Mouse (Mus musculus): ENCODE measurements around the gene Pde6c. TPM values are rescaled to one million over a fixed set of nuclear protein-coding genes. Genes with fewer than 3 reads are reported as not detected.
A peak's percentile ranks its signal among the peaks of the same experiment; 100 is the strongest.

The Pde6c gene
- not detected in 2 replicates for polyA plus RNA-seq (2016; fragmentation: Nextera tagmentation; extraction: Ambion mirVana)

DNA sequence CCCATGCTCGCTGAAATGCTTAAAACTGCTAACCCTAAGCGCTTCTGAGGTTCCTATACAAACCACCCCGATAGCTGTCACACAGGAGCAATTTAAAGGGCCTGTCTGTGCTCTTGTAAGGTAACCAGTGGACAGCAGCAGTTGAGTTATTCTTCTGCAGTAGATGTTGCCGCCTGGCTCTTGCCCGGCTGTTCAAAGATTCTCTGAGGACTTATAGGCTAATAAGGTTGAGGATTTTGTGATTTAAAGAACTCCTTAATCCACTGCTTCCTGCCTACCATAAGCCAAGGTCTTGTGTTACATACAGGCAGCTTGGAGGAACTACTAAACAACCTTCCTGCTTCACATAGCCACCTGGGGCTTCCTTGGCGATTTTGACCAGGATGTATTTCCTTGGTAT, at the start of gene Pde6c:
TSS of gene Pde6c (plus strand) at position 301 of the 400 bp plus-strand sequence.
- no peaks in the 10 kb centered on the region for H3K9me3 ChIP-seq
- no peak within 1 kb of the TSS for H3K4me2 ChIP-seq (replicated peaks)
- no peaks in the 10 kb centered on the region for H3K27me3 ChIP-seq (replicated peaks)
- H3K36me3 ChIP-seq, result no peaks in the 10 kb centered on the region
- no peak within 1 kb of the TSS for H3K27ac ChIP-seq
- H3K4me3 ChIP-seq, result no peak within 1 kb of the TSS
- WGBS, result 88% methylated on average over 6 of the region's 6 CpGs
- no peaks in the 10 kb centered on the region for H3K4me1 ChIP-seq
- no peak for ATAC-seq (ENCODE audit: low FRiP score, low read depth)
- no peak within 1 kb of the TSS for H3K9ac ChIP-seq

DNA sequence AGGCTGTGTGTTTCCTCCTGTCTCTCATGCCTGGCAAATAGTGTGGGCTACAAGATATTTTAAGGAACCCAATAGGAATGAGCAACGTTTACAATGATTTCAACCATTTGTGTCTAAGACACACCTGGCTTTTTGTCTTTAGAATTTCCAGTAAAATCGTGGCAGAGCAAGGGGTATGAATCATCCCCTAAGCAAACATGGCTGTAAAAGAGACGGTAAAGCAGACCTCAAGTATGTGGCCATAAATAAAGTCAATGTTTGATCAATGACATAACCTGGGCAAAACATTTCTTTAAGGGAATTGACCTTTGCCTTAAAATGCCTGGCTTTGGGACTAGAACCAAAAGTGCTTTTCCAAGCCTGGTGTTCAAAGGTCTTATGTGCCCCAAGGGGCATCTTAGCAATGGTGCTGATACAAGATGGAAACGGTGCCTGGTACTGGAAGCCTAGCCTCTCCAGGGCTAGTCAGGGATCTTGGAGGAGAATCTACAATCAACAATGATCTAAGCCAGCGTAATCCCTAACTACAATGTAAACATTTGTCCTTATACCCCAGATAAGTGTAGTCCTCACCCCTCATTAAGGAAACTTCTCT, 49.6 kb upstream of the Pde6c start:
- no peak overlapping the region for H3K9ac ChIP-seq
- no peaks in the 10 kb centered on the region for H3K4me1 ChIP-seq
- no peaks in the 10 kb centered on the region for H3K36me3 ChIP-seq
- ATAC-seq (ENCODE audit: low FRiP score, low read depth), result no peak
- H3K4me2 ChIP-seq (replicated peaks), result no peak overlapping the region
- H3K4me3 ChIP-seq, result no peak overlapping the region
- WGBS, result 69% methylated on average over 5 of the region's 5 CpGs
- H3K27ac ChIP-seq, result no peak overlapping the region
- H3K27me3 ChIP-seq (replicated peaks), result no peaks in the 10 kb centered on the region
- H3K9me3 ChIP-seq, result no peaks in the 10 kb centered on the region

DNA sequence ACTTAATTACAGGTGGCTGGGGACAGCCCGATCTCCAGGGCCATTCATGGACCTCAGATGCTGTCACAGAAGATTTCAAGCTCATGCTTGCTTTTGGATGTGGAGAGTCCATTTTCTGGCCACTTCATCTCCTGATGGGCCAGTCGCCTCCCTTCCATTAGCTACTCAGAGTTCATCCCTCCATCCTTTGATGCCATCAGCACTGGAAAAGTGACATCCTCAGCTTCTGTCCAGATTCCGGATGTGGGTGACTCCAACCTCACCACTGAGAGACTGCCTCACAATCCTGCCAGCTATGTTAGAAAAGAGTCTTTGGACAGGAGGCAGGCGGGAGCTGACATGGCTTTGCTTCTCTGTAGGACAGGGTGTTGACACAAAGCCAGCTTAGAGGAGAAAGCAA, 46.7 kb upstream of the Pde6c start:
- Histone ChIP-seq H3K4me1 (no peaks in the 10 kb centered on the region), H3K9ac (no peak overlapping the region), H3K4me2 (replicated peaks) (no peak overlapping the region), H3K27me3 (replicated peaks) (no peaks in the 10 kb centered on the region), H3K27ac (no peak overlapping the region), H3K9me3 (no peaks in the 10 kb centered on the region), H3K4me3 (no peak overlapping the region), H3K36me3 (no peaks in the 10 kb centered on the region)
- no peak for ATAC-seq (ENCODE audit: low FRiP score, low read depth)
- WGBS, result 92% methylated on average over 4 of the region's 4 CpGs

DNA sequence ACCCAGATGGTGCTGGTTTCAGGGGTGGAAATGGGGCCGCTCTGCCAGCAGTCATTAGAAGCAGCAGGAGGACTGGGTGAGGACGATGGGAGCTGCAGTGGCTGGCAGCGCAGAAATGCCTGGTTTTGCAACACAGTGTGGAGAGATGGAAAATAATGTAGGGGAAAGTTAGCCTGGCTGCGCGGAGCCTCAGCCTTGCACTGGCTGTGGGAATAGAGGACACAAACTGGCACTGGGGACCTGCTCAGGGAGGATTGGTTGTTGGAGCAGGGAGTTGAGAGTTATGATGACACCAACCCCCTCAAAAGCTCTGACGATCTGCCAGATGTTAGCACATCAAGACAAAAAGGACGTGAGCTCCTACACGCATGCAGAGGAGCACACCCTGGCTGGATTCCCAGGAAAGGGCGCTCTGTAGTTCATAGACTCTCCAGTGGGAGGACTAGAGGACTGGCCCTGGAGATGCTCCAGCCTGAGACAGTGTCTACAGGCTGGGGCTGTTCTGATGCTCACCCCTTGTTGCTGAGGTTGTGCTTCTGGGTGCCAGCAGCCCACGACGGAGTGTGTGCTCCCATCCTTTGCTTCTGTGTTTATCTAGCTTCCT, 45.5 kb upstream of the Pde6c start:
- H3K27me3 ChIP-seq (replicated peaks), result no peaks in the 10 kb centered on the region
- H3K4me2 ChIP-seq (replicated peaks), result no peak overlapping the region
- ATAC-seq (ENCODE audit: low FRiP score, low read depth), result peak; percentile 25; the same call in 1 of the 2 replicates
- no peaks in the 10 kb centered on the region for H3K9me3 ChIP-seq
- H3K27ac ChIP-seq, result no peak overlapping the region
- no peaks in the 10 kb centered on the region for H3K4me1 ChIP-seq
- WGBS, result 61% methylated on average over 11 of the region's 11 CpGs
- no peak overlapping the region for H3K9ac ChIP-seq
- H3K4me3 ChIP-seq, result no peak overlapping the region
- no peaks in the 10 kb centered on the region for H3K36me3 ChIP-seq

DNA sequence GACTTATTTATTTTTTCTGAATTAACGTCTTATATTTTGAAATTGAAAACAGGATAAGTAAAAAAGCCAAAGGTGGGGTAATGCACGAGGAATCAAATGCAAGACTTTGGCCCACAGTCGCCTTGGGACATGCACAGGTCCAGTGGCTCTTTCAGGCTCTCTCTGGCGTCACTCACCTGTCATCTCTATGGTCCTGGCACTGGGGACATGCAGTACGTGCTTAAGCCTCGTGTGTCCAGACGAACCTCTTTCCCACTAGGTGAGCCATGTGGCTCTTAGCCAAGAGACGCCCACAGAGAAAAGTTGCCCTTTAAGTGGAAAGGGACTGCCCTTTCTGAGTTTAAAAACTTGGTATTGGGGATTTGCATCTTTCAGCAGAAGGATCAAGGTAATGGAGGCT, 43.2 kb upstream of the Pde6c start:
- Histone ChIP-seq H3K4me2 (replicated peaks) (no peak overlapping the region), H3K4me1 (no peaks in the 10 kb centered on the region), H3K9me3 (no peaks in the 10 kb centered on the region), H3K27me3 (replicated peaks) (no peaks in the 10 kb centered on the region), H3K27ac (no peak overlapping the region), H3K9ac (no peak overlapping the region), H3K4me3 (no peak overlapping the region), H3K36me3 (no peaks in the 10 kb centered on the region)
- ATAC-seq (ENCODE audit: low FRiP score, low read depth), result no peak
- WGBS, result 85% methylated on average over 8 of the region's 8 CpGs

DNA sequence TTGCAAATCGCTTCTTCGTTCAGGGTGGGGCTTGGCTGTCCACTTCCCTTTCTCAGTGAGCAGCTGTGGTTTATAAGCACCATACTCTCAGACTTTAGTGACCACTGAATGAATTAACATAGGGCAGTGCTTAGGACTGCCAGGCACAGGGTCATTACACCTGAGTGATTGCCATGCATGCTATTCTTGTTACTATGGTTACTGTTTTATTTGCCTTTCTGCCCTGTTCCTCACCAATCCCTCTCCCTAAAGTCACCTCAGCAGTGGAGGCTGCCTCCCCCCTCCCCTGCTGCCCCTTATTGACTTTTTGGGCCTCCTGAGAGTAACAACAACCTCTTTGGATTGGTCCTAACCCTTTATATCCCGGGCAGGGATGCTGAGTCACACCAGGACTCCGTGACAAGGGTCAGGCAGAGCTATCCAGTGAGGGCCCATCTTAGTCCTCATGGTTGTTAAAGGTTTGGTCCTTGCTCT, 41.0 kb upstream of the Pde6c start:
- H3K27me3 ChIP-seq (replicated peaks), result peaks cover 11% of the 10 kb centered on the region
- H3K9ac ChIP-seq, result no peak overlapping the region
- no peaks in the 10 kb centered on the region for H3K9me3 ChIP-seq
- no peak for ATAC-seq (ENCODE audit: low FRiP score, low read depth)
- no peak overlapping the region for H3K4me2 ChIP-seq (replicated peaks)
- no peaks in the 10 kb centered on the region for H3K4me1 ChIP-seq
- H3K4me3 ChIP-seq, result no peak overlapping the region
- WGBS, result 21% methylated on average over 4 of the region's 4 CpGs
- no peak overlapping the region for H3K27ac ChIP-seq
- no peaks in the 10 kb centered on the region for H3K36me3 ChIP-seq

DNA sequence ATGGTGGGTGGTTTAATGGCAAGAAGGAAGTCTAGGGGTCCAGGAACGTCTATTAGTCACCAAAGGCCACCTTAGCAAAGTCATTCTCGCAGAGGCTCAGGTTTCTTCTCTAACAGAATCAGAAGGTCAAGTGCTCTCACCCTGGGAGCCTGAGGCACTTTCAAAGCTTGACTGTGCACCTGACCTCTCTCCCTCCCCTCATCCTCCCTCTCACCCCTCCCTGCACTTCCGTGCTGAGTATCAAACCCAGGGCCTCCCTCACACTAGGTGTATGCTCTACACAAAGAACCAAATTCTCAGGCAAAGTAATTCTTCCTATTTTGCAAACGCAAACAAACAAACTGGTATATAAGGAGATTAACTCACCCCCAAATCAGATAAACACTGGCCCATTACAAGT, 36.4 kb upstream of the Pde6c start:
- Histone ChIP-seq H3K4me2 (replicated peaks) (peak overlapping the region; percentile 60; the same call in 1 of the 2 replicates), H3K27ac (no peak overlapping the region), H3K9me3 (no peaks in the 10 kb centered on the region), H3K4me1 (peaks cover 9% of the 10 kb centered on the region), H3K9ac (no peak overlapping the region), H3K4me3 (no peak overlapping the region), H3K27me3 (replicated peaks) (peaks cover 37% of the 10 kb centered on the region), H3K36me3 (no peaks in the 10 kb centered on the region)
- 19% methylated on average over 4 of the region's 4 CpGs for WGBS
- ATAC-seq (ENCODE audit: low FRiP score, low read depth), result no peak

DNA sequence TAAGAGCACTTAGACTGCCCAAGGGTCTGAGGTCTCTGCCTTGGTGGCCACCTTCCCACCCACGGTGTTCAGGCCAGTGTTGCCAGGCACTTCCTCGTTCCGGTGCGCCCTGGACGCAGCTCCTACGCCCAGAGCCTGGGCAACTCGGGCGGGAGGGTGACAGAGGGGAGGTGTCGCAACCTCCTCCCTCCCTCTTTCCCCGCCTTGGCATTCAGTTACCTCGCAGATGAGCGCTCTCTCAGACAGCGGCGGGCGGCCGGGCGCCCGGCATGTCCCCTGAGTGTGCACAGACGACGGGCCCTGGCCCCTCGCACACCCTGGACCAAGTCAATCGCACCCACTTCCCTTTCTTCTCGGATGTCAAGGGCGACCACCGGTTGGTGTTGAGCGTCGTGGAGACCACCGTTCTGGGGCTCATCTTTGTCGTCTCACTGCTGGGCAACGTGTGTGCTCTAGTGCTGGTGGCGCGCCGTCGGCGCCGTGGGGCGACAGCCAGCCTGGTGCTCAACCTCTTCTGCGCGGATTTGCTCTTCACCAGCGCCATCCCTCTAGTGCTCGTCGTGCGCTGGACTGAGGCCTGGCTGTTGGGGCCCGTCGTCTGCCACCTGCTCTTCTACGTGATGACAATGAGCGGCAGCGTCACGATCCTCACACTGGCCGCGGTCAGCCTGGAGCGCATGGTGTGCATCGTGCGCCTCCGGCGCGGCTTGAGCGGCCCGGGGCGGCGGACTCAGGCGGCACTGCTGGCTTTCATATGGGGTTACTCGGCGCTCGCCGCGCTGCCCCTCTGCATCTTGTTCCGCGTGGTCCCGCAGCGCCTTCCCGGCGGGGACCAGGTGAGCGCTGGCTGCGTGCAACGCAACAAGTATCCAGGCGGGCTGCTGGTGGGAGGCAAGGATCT, 35.5 kb upstream of the Pde6c start, which contains the start of gene Ffar4:
TSS of gene Ffar4 (plus strand) at position 214 of the 901 bp plus-strand sequence.
- H3K4me2 ChIP-seq (replicated peaks), result peak within 1 kb of the TSS; percentile 60
- H3K9ac ChIP-seq, result no peak within 1 kb of the TSS
- no peaks in the 10 kb centered on the region for H3K36me3 ChIP-seq
- no peak within 1 kb of the TSS for H3K27ac ChIP-seq
- H3K27me3 ChIP-seq (replicated peaks), result peaks cover 37% of the 10 kb centered on the region
- peaks cover 9% of the 10 kb centered on the region for H3K4me1 ChIP-seq
- H3K9me3 ChIP-seq, result no peaks in the 10 kb centered on the region
- ATAC-seq (ENCODE audit: low FRiP score, low read depth), result peak; percentile 44
- H3K4me3 ChIP-seq, result peak within 1 kb of the TSS; percentile 23
- 1% methylated on average over 77 of the region's 77 CpGs for WGBS

DNA sequence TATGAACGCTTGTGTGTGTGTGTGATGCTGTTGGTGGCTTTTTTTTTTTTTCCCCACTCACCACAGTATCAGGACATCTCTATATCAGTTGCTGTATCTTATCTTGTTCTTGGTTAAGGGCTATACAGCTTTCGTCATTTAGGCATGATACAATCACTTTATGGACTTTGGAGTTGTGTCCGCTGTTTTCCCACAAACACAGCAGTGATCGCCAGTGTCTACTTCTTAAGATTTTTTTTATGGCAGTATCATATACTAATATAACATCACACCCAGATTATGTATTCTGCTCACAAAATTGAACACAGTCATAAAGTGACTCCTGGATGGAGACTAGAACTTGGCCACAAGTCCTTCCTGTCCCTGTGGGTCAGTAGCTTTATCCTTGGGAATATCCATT, 24.7 kb upstream of the Pde6c start:
- no peaks in the 10 kb centered on the region for H3K36me3 ChIP-seq
- H3K27me3 ChIP-seq (replicated peaks), result 0 out of 2 replicates have a peak, but pooled peaks cover 2% of the 10 kb centered on the region
- no peak overlapping the region for H3K4me3 ChIP-seq
- WGBS, result 89% methylated on average over 4 of the region's 4 CpGs
- H3K9ac ChIP-seq, result no peak overlapping the region
- no peaks in the 10 kb centered on the region for H3K4me1 ChIP-seq
- H3K9me3 ChIP-seq, result no peaks in the 10 kb centered on the region
- ATAC-seq (ENCODE audit: low FRiP score, low read depth), result no peak
- H3K27ac ChIP-seq, result no peak overlapping the region
- no peak overlapping the region for H3K4me2 ChIP-seq (replicated peaks)

DNA sequence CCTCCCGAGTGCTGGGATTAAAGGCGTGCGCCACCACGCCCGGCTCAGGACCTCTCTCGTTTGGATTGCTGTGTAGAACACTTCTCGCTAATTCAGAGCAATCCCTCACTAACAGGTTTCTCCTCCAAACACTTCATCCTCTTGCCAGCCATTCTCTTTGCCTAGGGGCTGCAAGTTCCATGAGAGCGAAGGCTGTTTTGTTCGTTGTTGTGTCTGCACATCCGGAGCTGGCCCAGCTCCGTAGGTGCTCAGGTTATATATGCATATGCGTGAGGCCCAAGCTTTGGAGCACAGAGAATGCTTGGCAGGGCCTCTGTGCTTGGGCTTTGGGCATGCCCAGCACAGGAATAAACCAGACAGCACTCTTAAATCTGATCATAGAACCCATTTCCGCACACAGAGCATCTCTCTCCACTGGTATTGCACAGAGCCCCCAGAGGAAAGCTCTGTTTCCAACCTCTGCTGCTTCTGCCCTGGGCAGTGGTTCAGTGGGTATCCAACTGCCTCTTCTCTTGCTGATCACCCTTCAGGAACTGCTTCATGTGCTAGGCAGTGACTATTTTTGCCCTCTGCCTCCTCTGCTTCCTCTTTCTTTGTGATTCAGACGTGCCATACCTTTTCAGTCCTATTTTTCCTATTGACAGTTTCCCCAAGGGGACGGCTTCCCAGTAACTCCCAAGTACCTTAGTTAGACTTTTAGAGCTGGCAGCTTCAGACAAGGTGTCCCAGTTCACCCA, 22.9 kb upstream of the Pde6c start:
- ATAC-seq (ENCODE audit: low FRiP score, low read depth), result no peak
- Histone ChIP-seq H3K4me3 (no peak overlapping the region), H3K9me3 (no peaks in the 10 kb centered on the region), H3K4me1 (no peaks in the 10 kb centered on the region), H3K4me2 (replicated peaks) (no peak overlapping the region), H3K27ac (no peak overlapping the region), H3K27me3 (replicated peaks) (0 out of 2 replicates have a peak, but pooled peaks cover 2% of the 10 kb centered on the region), H3K9ac (no peak overlapping the region), H3K36me3 (no peaks in the 10 kb centered on the region)
- WGBS, result 94% methylated on average over 15 of the region's 15 CpGs

DNA sequence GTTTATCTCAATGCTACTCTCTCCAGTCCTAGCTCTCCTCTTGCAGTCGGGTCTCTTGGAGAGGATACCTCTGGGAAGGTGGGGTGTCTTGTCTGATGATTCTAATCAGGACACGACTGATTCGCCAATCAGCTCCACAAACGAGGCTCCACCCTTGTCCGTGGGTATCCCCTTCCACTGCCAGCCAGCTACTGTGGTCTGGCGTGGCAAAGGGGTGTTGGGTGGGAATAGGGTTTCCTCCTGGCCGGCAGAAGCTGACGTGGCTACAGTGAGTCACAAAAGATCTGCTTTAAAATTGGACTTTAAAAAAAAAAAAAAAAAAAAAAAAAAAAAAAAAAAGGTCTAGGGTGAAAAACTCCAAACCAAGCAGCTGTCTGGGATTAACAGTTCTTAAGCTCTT, 21.5 kb upstream of the Pde6c start:
- no peak overlapping the region for H3K4me3 ChIP-seq
- no peaks in the 10 kb centered on the region for H3K36me3 ChIP-seq
- no peaks in the 10 kb centered on the region for H3K9me3 ChIP-seq
- 85% methylated on average over 8 of the region's 8 CpGs for WGBS
- no peak overlapping the region for H3K4me2 ChIP-seq (replicated peaks)
- H3K9ac ChIP-seq, result no peak overlapping the region
- H3K27ac ChIP-seq, result no peak overlapping the region
- no peak for ATAC-seq (ENCODE audit: low FRiP score, low read depth)
- H3K4me1 ChIP-seq, result no peaks in the 10 kb centered on the region
- 0 out of 2 replicates have a peak, but pooled peaks cover 2% of the 10 kb centered on the region for H3K27me3 ChIP-seq (replicated peaks)

DNA sequence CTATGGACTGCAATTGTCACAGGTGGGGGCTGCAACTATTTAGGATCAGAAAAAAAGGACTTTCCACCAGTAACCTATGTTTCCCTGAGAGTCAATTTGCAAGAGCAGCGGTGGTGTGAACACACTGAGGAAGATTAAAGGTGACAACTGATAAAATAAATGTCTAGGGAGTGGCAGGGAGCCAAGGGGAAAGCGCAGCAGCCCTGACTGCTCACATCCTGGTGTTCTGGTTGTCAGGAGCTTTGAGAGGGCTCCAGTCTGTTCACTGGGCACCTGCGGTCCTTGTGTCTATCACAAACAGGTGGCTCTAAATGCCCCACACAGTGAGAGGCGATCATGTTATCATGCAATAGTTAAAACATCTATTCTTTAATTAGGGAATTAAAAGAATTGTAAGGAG, 20.0 kb upstream of the Pde6c start:
- H3K4me3 ChIP-seq, result no peak overlapping the region
- H3K27ac ChIP-seq, result no peak overlapping the region
- no peaks in the 10 kb centered on the region for H3K36me3 ChIP-seq
- H3K9me3 ChIP-seq, result no peaks in the 10 kb centered on the region
- no peak for ATAC-seq (ENCODE audit: low FRiP score, low read depth)
- 59% methylated on average over 4 of the region's 4 CpGs for WGBS
- H3K4me1 ChIP-seq, result no peaks in the 10 kb centered on the region
- no peak overlapping the region for H3K4me2 ChIP-seq (replicated peaks)
- H3K27me3 ChIP-seq (replicated peaks), result no peaks in the 10 kb centered on the region
- no peak overlapping the region for H3K9ac ChIP-seq

Data from neural tube, embryonic 12.5 days (tissue).